Mouse (Mus musculus): ENCODE data around the gene Psmc5. TPM values are rescaled to one million over a fixed set of nuclear protein-coding genes. Genes with fewer than 3 reads are reported as not detected.

Gene Psmc5
- polyA plus RNA-seq, 1 experiment from 2014 or later, result 274 TPM

Other genes starting within 250 kb of the Psmc5 start
- 0.57 and 0.59 TPM in 2 replicates for gene Kcnh6, start 248.0 kb upstream of the Psmc5 start, polyA plus RNA-seq (2015; fragmentation: Nextera tagmentation; extraction: Ambion mirVana)
- gene Dcaf7, start 219.3 kb upstream of the Psmc5 start, polyA plus RNA-seq (2015; fragmentation: Nextera tagmentation; extraction: Ambion mirVana), result 118 and 120 TPM in 2 replicates
- gene Taco1, start 190.1 kb upstream of the Psmc5 start, polyA plus RNA-seq (2015; fragmentation: Nextera tagmentation; extraction: Ambion mirVana), result 7.2 and 7.3 TPM in 2 replicates
- gene Map3k3, start 171.5 kb upstream of the Psmc5 start, polyA plus RNA-seq (2015; fragmentation: Nextera tagmentation; extraction: Ambion mirVana), result 14.2 TPM in 2 replicates
- 0.74 and 1.3 TPM in 2 replicates for gene Gm10840, start 95.3 kb upstream of the Psmc5 start, polyA plus RNA-seq (2015; fragmentation: Nextera tagmentation; extraction: Ambion mirVana)
- gene Limd2, start 95.3 kb upstream of the Psmc5 start, polyA plus RNA-seq (2015; fragmentation: Nextera tagmentation; extraction: Ambion mirVana), result 222 and 233 TPM in 2 replicates
- gene Strada, start 54.0 kb upstream of the Psmc5 start, polyA plus RNA-seq (2015; fragmentation: Nextera tagmentation; extraction: Ambion mirVana), result 30.1 and 32.2 TPM in 2 replicates
- 88.5 and 97.6 TPM in 2 replicates for gene Ccdc47, start 39.8 kb upstream of the Psmc5 start, polyA plus RNA-seq (2015; fragmentation: Nextera tagmentation; extraction: Ambion mirVana)
- 102 and 103 TPM in 2 replicates for gene Ddx42, start 39.2 kb upstream of the Psmc5 start, polyA plus RNA-seq (2015; fragmentation: Nextera tagmentation; extraction: Ambion mirVana)
- gene Ftsj3, start 75 bp upstream of the Psmc5 start, polyA plus RNA-seq (2015; fragmentation: Nextera tagmentation; extraction: Ambion mirVana), result 39.2 and 39.7 TPM in 2 replicates
- gene Smarcd2, start 16.8 kb downstream of the Psmc5 start, polyA plus RNA-seq (2015; fragmentation: Nextera tagmentation; extraction: Ambion mirVana), result 12.7 and 13.2 TPM in 2 replicates
- 0.08 and 0.10 TPM in 2 replicates for gene Tcam1, start 20.5 kb downstream of the Psmc5 start, polyA plus RNA-seq (2015; fragmentation: Nextera tagmentation; extraction: Ambion mirVana)
- not detected in 2 replicates for gene Gh, start 45.7 kb downstream of the Psmc5 start, polyA plus RNA-seq (2015; fragmentation: Nextera tagmentation; extraction: Ambion mirVana)
- gene Cd79b, start 58.6 kb downstream of the Psmc5 start, polyA plus RNA-seq (2015; fragmentation: Nextera tagmentation; extraction: Ambion mirVana), result 0.56 and 0.77 TPM in 2 replicates
- gene Scn4a, start 97.1 kb downstream of the Psmc5 start, polyA plus RNA-seq (2015; fragmentation: Nextera tagmentation; extraction: Ambion mirVana), result not detected in 2 replicates
- gene Prr29, start 109.3 kb downstream of the Psmc5 start, polyA plus RNA-seq (2015; fragmentation: Nextera tagmentation; extraction: Ambion mirVana), result not detected in 2 replicates
- gene Icam2, start 131.9 kb downstream of the Psmc5 start, polyA plus RNA-seq (2015; fragmentation: Nextera tagmentation; extraction: Ambion mirVana), result 11.3 and 13.9 TPM in 2 replicates
- gene Ern1, start 231.7 kb downstream of the Psmc5 start, polyA plus RNA-seq (2015; fragmentation: Nextera tagmentation; extraction: Ambion mirVana), result 5.5 and 6.9 TPM in 2 replicates